Mouse (Mus musculus) liver, embryonic 13.5 days (tissue): Measurements from ENCODE around the gene Mogs. TPM values are rescaled to one million over a fixed set of nuclear protein-coding genes. Genes with fewer than 3 reads are reported as not detected.

Source experiments
- microRNA counts: library from miRNA; unstranded; fragments of <30 nt; microRNA quantifications from one replicate; lab custom pipeline; 2016
- microRNA-seq: library from miRNA; unstranded; fragments of <30 nt; microRNA quantifications from one replicate; pipeline ENCODE4, GENCODE M21; 2016
- polyA plus RNA-seq: library from polyadenylated mRNA; unstranded; fragments of >200 nt; fragmentation: Nextera tagmentation; extraction: Ambion mirVana; gene quantifications from 2 replicates; pipeline ENCODE4 v1.2.1, GENCODE M21; 2015

Mogs gene
- polyA plus RNA-seq, 1 experiment from 2014 or later, result 46.7 TPM

MicroRNAs encoded within 50 kb of the gene (microRNA counts, 519-probe panel; counts per million panel counts)
- 114 counts per million for microRNA mmu-miR-3470a+mmu-miR-3470b (lab: Ali Mortazavi, UCI)

Small RNAs within 50 kb of the gene (microRNA-seq; reads per million reads assigned to microRNA genes)
- gene Mir3470a, result not detected

Other genes starting within 250 kb of the Mogs start
- gene Sema4f, start 175.7 kb upstream of the Mogs start, polyA plus RNA-seq, result 0.05 TPM in 1 of 2 replicates, not detected in the other
- gene M1ap, start 168.6 kb upstream of the Mogs start, polyA plus RNA-seq, result 10.3 and 15.7 TPM in 2 replicates
- 20.1 and 20.2 TPM in 2 replicates for gene Dok1, start 82.0 kb upstream of the Mogs start, polyA plus RNA-seq
- 2.1 and 2.2 TPM in 2 replicates for gene Loxl3, start 81.3 kb upstream of the Mogs start, polyA plus RNA-seq
- gene Aup1, start 61.0 kb upstream of the Mogs start, polyA plus RNA-seq, result 186 and 197 TPM in 2 replicates
- gene Htra2, start 60.2 kb upstream of the Mogs start, polyA plus RNA-seq, result 131 and 132 TPM in 2 replicates
- gene Dqx1, start 57.7 kb upstream of the Mogs start, polyA plus RNA-seq, result 5.3 and 5.6 TPM in 2 replicates
- 0.14 TPM in 1 of 2 replicates, not detected in the other for gene Tlx2, start 45.2 kb upstream of the Mogs start, polyA plus RNA-seq
- gene Pcgf1, start 37.6 kb upstream of the Mogs start, polyA plus RNA-seq, result 19.3 and 21.2 TPM in 2 replicates
- gene Lbx2, start 29.1 kb upstream of the Mogs start, polyA plus RNA-seq, result 0.24 and 0.38 TPM in 2 replicates
- 0.94 and 1.1 TPM in 2 replicates for gene Ccdc142, start 13.9 kb upstream of the Mogs start, polyA plus RNA-seq
- gene Gm42688, start 13.9 kb upstream of the Mogs start, polyA plus RNA-seq, result 1.1 and 1.3 TPM in 2 replicates
- 94.5 and 99.8 TPM in 2 replicates for gene Mrpl53, start 6.5 kb upstream of the Mogs start, polyA plus RNA-seq
- gene Wbp1, start 6.1 kb downstream of the Mogs start, polyA plus RNA-seq, result 30.4 and 32.3 TPM in 2 replicates
- gene Ino80b, start 9.9 kb downstream of the Mogs start, polyA plus RNA-seq, result 6.3 and 7.2 TPM in 2 replicates
- gene Rtkn, start 20.0 kb downstream of the Mogs start, polyA plus RNA-seq, result 10.1 and 11.7 TPM in 2 replicates
- gene Wdr54, start 40.9 kb downstream of the Mogs start, polyA plus RNA-seq, result 0.60 and 0.67 TPM in 2 replicates
- gene 1700003E16Rik, start 40.9 kb downstream of the Mogs start, polyA plus RNA-seq, result 0.15 and 0.20 TPM in 2 replicates
- gene Dctn1, start 50.4 kb downstream of the Mogs start, polyA plus RNA-seq, result 28.0 and 30.7 TPM in 2 replicates
- 0.86 and 0.89 TPM in 2 replicates for gene Slc4a5, start 104.3 kb downstream of the Mogs start, polyA plus RNA-seq
- 90.3 and 106 TPM in 2 replicates for gene Mthfd2, start 210.4 kb downstream of the Mogs start, polyA plus RNA-seq
- 36.9 and 46.5 TPM in 2 replicates for gene Mob1a, start 210.5 kb downstream of the Mogs start, polyA plus RNA-seq
- 329 and 343 TPM in 2 replicates for gene Bola3, start 233.7 kb downstream of the Mogs start, polyA plus RNA-seq